Mouse (Mus musculus): ENCODE results near the gene Mrpl9. TPM values are rescaled to one million over a fixed set of nuclear protein-coding genes. Genes with fewer than 3 reads are reported as not detected.

The Mrpl9 gene
- polyA plus RNA-seq, 1 experiment = 34.0 TPM

DNA sequence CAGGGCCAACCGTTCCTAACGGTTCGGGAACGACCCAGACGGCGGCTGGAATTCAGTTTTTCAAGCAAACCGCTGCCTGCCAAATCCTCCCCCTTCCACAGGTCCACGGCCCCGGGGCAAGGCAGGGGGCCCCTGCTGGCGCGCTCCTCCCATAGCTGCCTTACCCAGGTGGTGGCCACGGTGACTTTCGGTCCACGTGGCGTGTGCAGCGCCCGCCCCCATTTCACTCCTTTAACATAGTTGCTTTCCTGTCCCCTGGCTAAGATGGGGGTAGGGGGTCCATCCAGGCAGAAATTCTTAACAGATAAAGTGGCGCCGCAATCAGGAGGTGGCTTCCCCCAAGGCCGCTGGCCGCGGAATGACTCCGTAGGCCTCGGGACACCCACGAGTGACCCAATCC lies 30.6 kb upstream of the Mrpl9 start:
- TF ChIP-seq CTCF (IDR thresholded peaks at IDR 0.05; ENCODE audit: low read depth, low read length) = no peak
- TF ChIP-seq POLR2A (IDR thresholded peaks at IDR 0.05; ENCODE audit: borderline replicate concordance, low read depth, low read length) = no peak
- Histone ChIP-seq H3K27ac (ENCODE audit: insufficient read depth, low read depth, low read length) (peak overlapping the region; percentile 21), H3K4me1 (ENCODE audit: control insufficient read depth, insufficient read depth, low read length) (peaks cover 3% of the 10 kb centered on the region; the same call in 1 of the 2 replicates), H3K4me3 (ENCODE audit: insufficient read depth, low read length) (peak overlapping the region; percentile 75)

DNA sequence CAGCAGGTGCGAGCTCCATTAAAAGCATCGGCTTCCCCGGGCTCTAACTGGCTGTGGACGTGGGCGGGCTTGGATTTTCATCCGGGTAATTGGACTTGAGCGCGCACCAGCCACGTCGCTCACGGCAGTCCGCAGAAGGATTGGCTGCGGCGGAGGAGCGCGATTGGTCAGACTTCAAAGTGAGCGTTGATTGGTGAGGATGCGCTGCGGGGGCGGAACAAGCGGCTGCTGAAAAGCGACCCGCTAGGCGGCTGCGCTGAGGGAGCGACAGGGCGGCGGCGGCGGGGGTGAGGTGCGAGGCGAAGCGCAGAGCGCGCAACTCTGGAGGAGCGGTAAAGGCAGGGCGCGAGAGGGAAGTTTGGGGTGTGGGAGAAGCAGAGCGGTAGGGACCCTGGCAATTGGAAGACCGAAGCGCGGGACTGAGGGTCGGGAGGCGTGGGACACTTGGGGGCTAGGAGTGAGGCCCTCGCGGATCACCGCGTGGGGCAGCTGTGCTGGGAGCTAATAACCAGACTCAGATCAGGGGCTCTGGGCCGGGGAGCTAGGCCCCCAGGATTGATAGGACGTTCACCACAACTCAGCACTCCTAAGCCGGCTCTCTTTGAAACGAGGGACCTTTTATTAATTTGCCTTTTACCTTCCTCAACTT lies 30.0 kb upstream of the Mrpl9 start, which contains the start of gene Tdrkh:
Gene Tdrkh (plus strand): TSS at position 243 of the 649 bp plus-strand sequence.
- TF ChIP-seq CTCF (IDR thresholded peaks at IDR 0.05; ENCODE audit: low read depth, low read length) (no peak), POLR2A (IDR thresholded peaks at IDR 0.05; ENCODE audit: borderline replicate concordance, low read depth, low read length) (no peak; the same call in 1 of the 2 replicates)
- Histone ChIP-seq H3K4me1 (ENCODE audit: control insufficient read depth, insufficient read depth, low read length) (peaks cover 3% of the 10 kb centered on the region; the same call in 1 of the 2 replicates), H3K4me3 (ENCODE audit: insufficient read depth, low read length) (peak within 1 kb of the TSS; percentile 85), H3K27ac (ENCODE audit: insufficient read depth, low read depth, low read length) (peak within 1 kb of the TSS; percentile 21)

- peak overlapping the region; percentile 9; the same call in 1 of the 2 replicates for H3K27ac ChIP-seq (ENCODE audit: insufficient read depth, low read depth, low read length)
- TF ChIP-seq POLR2A (IDR thresholded peaks at IDR 0.05; ENCODE audit: borderline replicate concordance, low read depth, low read length) (no peak), CTCF (IDR thresholded peaks at IDR 0.05; ENCODE audit: low read depth, low read length) (no peak)
- H3K4me3 ChIP-seq (ENCODE audit: insufficient read depth, low read length) = no peak overlapping the region
- H3K4me1 ChIP-seq (ENCODE audit: control insufficient read depth, insufficient read depth, low read length) = peaks cover 9% of the 10 kb centered on the region
These were observed 12.1 kb upstream of the Mrpl9 start for GRCm38 (mm10) chr3:94430980-94431379.

- no peak overlapping the region for H3K27ac ChIP-seq (ENCODE audit: insufficient read depth, low read depth, low read length)
- no peak overlapping the region for H3K4me3 ChIP-seq (ENCODE audit: insufficient read depth, low read length)
- H3K4me1 ChIP-seq (ENCODE audit: control insufficient read depth, insufficient read depth, low read length) = peaks cover 9% of the 10 kb centered on the region
- no peak for TF ChIP-seq POLR2A (IDR thresholded peaks at IDR 0.05; ENCODE audit: borderline replicate concordance, low read depth, low read length)
- no peak for TF ChIP-seq CTCF (IDR thresholded peaks at IDR 0.05; ENCODE audit: low read depth, low read length)
These were observed 8.8 kb upstream of the Mrpl9 start for GRCm38 (mm10) chr3:94434305-94434704.

DNA sequence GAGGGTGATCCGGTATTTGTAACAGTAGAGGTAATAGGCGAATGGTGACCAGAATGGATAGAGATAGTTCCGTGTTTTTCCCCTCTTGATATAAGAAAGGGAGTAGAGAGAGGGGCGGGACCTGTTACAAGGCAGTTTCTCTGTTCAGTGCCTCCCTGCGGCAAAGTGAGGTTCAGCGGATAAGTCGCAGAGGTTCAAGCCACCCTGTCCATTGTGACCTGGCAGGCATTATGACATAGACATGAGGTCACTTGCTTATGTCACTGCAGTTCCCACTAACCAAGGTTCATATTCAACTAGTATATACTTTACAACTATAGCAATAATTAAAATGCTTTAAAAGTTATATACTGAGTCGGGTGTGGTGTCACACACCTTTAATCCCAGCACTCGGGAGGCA lies 6.7 kb upstream of the Mrpl9 start:
- Histone ChIP-seq H3K4me1 (ENCODE audit: control insufficient read depth, insufficient read depth, low read length) (no peaks in the 10 kb centered on the region), H3K4me3 (ENCODE audit: insufficient read depth, low read length) (no peak overlapping the region), H3K27ac (ENCODE audit: insufficient read depth, low read depth, low read length) (no peak overlapping the region)
- no peak for TF ChIP-seq POLR2A (IDR thresholded peaks at IDR 0.05; ENCODE audit: borderline replicate concordance, low read depth, low read length)
- TF ChIP-seq CTCF (IDR thresholded peaks at IDR 0.05; ENCODE audit: low read depth, low read length) = no peak

DNA sequence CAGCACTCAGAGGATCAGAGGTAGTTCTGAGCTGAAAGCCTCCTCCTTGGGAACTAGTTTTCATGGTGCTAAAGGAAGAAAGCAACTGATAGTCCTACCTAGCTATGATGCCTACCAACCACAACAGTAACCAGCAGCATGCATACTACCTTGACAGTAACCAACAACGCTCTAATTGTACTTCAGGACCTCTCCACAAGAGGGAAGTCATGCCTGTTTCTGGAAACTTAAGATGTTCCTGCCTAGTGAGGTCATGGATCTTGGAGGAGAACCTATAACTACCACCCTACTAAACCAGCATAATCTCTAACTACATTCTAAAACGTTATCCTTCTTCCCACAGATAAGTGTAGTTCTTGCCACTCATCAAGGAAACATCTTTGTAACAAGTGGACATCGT lies 1.9 kb upstream of the Mrpl9 start:
- no peak overlapping the region for H3K4me3 ChIP-seq (ENCODE audit: insufficient read depth, low read length)
- no peak for TF ChIP-seq CTCF (IDR thresholded peaks at IDR 0.05; ENCODE audit: low read depth, low read length)
- peaks cover 7% of the 10 kb centered on the region for H3K4me1 ChIP-seq (ENCODE audit: control insufficient read depth, insufficient read depth, low read length)
- no peak overlapping the region for H3K27ac ChIP-seq (ENCODE audit: insufficient read depth, low read depth, low read length)

GRCm38 (mm10) chr3:94443597-94443964 lies 463 bp downstream of the Mrpl9 start, which contains the start of gene Oaz3:
Oaz3 (minus strand) TSS chr3:94443915.
- Histone ChIP-seq H3K4me1 (ENCODE audit: control insufficient read depth, insufficient read depth, low read length) (peaks cover 7% of the 10 kb centered on the region), H3K4me3 (ENCODE audit: insufficient read depth, low read length) (peak within 1 kb of the TSS; percentile 97), H3K27ac (ENCODE audit: insufficient read depth, low read depth, low read length) (peak within 1 kb of the TSS; percentile 59)
- TF ChIP-seq CTCF (IDR thresholded peaks at IDR 0.05; ENCODE audit: low read depth, low read length) = no peak
- TF ChIP-seq POLR2A (IDR thresholded peaks at IDR 0.05; ENCODE audit: borderline replicate concordance, low read depth, low read length) = no peak

DNA sequence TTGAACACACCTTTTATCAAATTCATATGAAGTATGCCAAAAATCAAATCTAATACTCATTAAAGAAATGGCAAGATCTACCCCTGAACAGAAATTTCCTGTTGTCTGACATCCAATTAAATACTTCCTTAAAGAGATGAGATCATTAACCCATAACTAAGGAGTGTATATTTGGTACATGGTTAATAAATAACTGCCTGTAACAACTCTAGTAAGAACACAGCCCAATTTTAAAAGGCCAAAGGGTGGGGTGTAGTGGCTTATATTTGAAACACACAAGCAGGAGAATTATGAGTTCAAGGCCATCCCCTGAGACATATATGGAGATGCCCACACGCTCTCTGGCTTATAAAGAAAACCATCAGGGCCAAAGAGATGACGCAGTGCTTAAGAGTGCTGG lies 6.3 kb downstream of the Mrpl9 start:
- Histone ChIP-seq H3K4me1 (ENCODE audit: control insufficient read depth, insufficient read depth, low read length) (peaks cover 6% of the 10 kb centered on the region), H3K27ac (ENCODE audit: insufficient read depth, low read depth, low read length) (no peak overlapping the region), H3K4me3 (ENCODE audit: insufficient read depth, low read length) (no peak overlapping the region)
- TF ChIP-seq CTCF (IDR thresholded peaks at IDR 0.05; ENCODE audit: low read depth, low read length) = no peak
- TF ChIP-seq POLR2A (IDR thresholded peaks at IDR 0.05; ENCODE audit: borderline replicate concordance, low read depth, low read length) = no peak

DNA sequence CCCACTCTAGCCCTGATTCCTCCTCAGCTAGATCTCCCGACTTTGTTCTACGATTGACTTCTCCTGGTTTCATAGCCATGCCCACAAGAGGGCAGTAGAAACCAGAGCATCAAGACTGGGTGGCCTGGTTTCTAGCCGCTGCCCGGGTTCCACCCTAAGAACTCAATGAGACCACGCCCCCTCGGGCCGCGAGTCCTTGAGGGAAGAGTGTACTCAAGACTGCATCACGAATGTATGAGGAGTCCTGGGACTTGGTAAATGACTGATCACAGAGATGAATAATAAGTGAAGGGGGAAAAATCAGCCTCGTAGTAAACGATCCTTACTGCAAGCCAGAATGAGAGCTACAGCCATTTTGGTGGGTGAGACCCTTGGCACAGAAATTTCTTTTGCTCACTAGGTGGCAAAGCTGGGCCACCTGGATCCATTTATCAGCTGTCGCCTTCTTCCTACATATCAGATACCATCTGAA lies 13.4 kb downstream of the Mrpl9 start:
- H3K27ac ChIP-seq (ENCODE audit: insufficient read depth, low read depth, low read length) = no peak overlapping the region
- TF ChIP-seq CTCF (IDR thresholded peaks at IDR 0.05; ENCODE audit: low read depth, low read length) (peak; percentile 52), POLR2A (IDR thresholded peaks at IDR 0.05; ENCODE audit: borderline replicate concordance, low read depth, low read length) (no peak)
- H3K4me3 ChIP-seq (ENCODE audit: insufficient read depth, low read length) = peak overlapping the region; percentile 29; the same call in 1 of the 2 replicates
- no peaks in the 10 kb centered on the region for H3K4me1 ChIP-seq (ENCODE audit: control insufficient read depth, insufficient read depth, low read length)

- no peak overlapping the region for H3K27ac ChIP-seq (ENCODE audit: insufficient read depth, low read depth, low read length)
- TF ChIP-seq POLR2A (IDR thresholded peaks at IDR 0.05; ENCODE audit: borderline replicate concordance, low read depth, low read length) (no peak), CTCF (IDR thresholded peaks at IDR 0.05; ENCODE audit: low read depth, low read length) (no peak)
- no peak overlapping the region for H3K4me3 ChIP-seq (ENCODE audit: insufficient read depth, low read length)
- no peaks in the 10 kb centered on the region for H3K4me1 ChIP-seq (ENCODE audit: control insufficient read depth, insufficient read depth, low read length)
These were observed 13.9 kb downstream of the Mrpl9 start for GRCm38 (mm10) chr3:94457055-94457454.

Measured in bone marrow macrophage, adult 2 months (primary cell).